Mouse (Mus musculus) MEL-GATA-1-ER (cell line): ENCODE data around the gene Tubgcp4.

ENCODE experiments used
- DNase-seq: peaks from one replicate; pipeline ENCODE4 v3.0.0-alpha.2; 2012; ENCODE audit warnings: low read depth; ENCODE audit errors: extremely low read depth

Tubgcp4 gene

DNA sequence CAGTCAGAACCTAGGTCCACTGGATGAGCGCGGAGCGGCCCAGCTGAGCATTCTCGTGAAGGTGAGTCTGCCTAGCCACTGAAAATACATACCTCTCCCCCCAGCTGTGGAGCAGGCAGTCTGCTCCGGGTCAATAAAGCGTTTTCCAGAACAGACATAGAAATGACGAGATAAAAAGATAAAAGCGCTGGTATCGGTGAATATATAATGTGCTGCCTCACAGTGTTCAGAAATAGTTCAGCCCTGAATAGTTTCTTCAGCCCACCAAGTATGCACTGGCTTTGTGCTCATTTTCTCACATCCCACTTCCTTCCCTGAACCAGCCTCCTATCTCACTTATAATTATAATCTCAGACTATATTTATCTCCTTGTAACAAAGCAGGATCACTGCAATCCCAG lies 25.0 kb downstream of the Tubgcp4 start:
- no peak for DNase-seq

DNA sequence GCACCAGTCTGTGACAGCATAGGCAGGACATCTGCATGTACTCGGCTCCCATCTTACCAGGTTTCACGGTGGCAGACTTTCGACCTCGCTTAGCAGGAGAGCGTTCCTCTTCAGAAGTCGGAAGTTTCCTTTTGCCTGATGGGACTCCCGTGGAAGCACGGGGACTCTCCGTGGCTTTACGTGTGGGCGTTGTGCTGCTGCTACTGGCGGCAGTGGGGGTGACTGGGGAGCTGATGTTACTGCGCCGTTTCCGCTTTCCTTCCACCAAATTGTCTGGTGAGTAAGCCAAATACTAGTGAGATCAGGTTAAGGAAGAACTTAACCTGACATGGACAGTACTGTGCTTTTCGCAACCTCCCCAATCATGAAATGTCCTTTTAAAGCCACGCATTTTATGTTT lies 33.8 kb downstream of the Tubgcp4 start:
- no peak for DNase-seq

DNA sequence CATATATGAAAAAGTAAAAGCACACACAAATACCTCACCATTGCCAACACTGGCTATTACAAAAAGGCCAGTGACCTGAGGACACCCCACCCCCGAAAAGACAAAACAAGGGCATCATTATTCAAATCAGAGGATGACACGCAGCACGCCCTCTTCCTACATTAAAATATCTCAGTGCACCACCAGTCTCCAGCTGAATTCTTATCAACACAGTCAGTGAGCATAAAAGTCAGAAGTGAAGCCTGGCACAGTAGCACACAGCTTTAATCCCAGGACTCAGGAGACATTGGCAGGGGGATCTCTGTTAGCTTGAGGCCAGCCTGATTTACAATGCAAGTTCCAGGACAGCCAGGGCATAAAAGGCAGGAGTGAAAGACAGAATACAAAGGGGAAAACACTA lies 36.1 kb downstream of the Tubgcp4 start:
- DNase-seq = no peak

DNA sequence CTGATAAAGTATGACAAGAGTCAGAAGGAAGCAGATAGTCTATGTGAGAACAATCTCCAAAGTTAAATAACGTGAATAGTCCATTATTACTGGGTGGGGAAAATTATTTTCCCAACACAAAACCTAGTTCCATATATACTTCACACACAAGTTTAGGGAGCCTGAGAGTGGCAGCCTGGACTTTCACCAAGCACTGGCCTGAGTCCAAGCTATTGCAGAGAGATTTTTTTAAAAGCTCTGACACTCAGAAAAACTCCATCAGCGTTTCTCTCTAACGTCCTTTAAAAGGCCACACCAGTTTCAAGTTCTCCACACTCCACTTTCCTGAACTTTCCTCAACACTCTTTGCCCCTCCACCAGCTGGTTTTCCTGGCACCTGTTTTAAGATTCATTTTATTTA lies 44.0 kb downstream of the Tubgcp4 start:
- no peak for DNase-seq

DNA sequence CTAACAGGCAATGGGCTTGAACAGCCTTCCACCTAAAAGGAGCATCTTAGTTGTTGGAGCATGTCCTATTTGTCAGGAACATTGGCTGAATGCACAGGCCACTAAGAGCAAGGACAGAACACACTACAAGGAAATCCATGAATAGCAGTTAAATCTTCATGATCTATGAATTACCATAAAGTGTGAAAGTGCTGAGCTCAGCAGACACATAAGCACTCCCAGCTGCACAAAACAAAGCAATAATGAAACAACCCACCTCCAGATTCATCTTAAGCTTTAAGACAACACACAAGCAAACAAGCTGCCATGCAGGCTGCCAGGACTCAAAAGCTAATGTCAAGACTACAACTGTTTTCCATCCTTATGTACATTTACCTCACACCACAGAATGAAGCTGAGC lies 48.7 kb downstream of the Tubgcp4 start:
- no peak for DNase-seq

DNA sequence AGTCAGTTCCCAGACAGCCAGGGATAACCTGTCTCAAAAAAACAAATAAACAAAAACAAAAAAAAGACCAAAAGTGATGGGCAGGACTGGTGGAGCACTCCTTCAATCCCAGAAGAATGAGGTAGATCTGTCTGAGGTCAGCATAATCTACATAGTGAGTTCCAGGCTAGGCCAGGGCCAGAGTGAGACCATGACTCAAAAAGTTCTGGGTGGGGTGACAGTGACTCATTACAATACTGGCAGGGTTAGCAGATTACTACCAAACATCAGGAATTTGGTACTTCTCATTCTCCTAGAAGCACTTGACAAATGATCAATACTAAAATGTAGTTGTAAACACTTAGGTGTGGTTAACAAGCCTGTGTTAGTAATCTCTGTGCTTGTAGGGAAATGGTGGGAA lies 49.5 kb downstream of the Tubgcp4 start:
- DNase-seq = no peak

DNA sequence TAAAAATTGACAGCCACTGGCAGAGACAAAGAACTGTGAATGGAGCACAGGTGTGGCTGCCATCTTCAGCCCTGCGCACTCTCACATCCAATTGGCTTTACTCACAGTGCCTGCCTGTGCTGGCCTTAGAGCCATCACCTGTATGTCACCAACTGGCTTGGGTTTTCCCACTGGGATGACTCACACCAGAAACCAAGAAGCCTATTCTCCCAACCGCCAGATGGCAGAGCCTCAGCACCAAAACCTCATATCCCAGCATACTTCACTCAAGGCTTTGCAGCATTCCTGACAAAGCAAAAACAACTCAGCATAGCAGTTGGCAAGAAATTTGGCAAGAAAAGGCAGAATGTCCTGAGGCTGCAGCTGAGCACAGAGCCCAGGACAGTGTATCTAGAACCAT lies 52.6 kb downstream of the Tubgcp4 start:
- no peak for DNase-seq

DNA sequence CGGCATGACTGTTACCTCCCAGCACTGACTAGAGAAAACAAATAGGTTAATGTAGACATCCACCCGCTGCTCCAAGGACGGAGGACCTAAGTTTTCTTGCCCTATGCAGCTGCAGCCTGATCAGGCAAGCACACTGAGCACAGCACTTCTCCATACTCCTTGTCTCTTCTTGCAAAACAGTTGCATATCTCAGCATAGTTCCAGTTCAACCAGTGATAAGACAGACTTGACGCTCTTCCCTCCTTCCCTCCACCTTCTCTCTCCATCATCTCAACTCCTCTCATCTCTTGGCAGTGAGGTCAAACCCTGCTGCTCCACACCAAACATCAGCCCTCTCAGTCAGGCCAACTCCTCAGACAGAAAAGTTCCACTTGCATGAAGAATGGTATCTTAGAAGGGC lies 57.7 kb downstream of the Tubgcp4 start:
- peak; percentile 33 for DNase-seq

DNA sequence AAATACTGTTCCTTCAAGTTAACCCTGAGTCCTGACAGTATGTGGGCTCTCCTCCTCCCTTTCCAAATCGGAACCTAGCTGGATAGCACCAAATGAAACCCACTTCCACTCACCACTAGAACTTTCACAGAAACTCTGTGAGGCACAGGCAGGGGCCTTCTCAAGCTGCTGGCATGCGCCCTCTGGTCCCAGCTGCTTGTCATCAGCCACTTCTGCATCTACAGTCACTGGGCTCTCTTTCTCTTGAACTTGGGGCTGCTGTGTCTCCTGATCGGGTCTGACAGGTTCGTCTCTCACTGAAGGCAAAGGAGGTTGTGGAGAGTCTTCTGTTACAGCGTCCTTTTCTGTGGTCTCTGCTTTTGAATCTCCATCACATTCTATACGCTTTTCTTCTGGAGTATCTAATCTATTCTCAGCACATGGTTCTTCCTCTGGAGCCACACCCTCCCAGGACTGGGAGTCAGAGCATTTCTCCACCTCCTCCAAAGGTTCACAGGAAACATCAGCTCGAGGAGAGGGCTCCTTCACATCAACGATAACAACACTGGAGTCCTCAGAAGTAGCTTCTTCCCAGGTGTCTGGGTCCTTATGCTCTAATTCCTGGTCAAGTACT lies 65.1 kb downstream of the Tubgcp4 start:
- DNase-seq = peak; percentile 37

DNA sequence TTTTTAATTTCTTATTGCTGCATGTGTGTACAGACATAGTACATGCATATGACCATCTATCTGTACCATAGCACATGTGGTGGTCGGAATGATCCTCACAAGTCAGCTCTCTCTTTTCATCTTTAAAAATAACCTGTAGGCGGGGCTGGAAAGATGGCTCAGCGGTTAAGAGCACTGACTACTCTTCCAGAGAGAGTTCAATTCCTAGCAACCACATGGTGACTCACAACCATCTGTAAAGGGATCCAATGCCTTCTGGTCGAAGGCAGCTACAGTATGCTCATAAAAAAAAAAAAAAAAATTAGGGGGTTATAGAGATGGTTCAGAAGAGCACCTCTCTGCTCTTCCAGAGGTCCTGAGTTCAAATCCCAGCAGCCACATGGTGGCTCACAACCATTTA lies 69.0 kb downstream of the Tubgcp4 start:
- DNase-seq = no peak

DNA sequence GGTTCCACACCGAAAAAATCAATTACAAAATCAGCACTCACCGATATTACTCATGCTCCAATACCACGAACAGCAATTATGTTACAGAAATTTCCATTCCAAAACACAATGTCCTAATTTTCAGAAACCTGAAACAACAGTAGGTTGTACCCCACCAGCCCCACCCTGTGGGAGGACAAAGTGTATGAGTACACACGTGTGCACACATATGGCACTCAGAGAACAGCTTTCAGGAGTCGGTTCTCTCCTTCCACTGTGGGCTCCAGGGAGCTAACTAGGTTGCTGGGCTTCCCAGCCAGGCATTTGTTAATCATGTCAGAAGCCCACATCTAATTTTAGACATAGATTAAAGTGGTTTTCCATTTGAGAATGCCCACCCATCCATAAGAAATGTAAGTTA lies 73.6 kb downstream of the Tubgcp4 start:
- DNase-seq = no peak
